Mouse (Mus musculus) embryonic facial prominence, embryonic 14.5 days (tissue): ENCODE measurements around the gene Cep104. TPM values are rescaled to one million over a fixed set of nuclear protein-coding genes. Genes with fewer than 3 reads are reported as not detected.

Experiments
- ATAC-seq: fragments of 200-750 bp; cut with Nextera tagmentation; 2 replicates; pipeline ENCODE4 v1.8.0; 2017; ENCODE audit warnings: low read depth, moderate number of reproducible peaks, moderate TSS enrichment
- DNase-seq: peaks from one replicate; pipeline ENCODE4 v3.0.0-alpha.2; 2015; ENCODE audit warnings: low spot score
- H3K27ac ChIP-seq: fragments of 300-500 bp; sonication (generic); replicated peaks from 2 replicates; pipeline ENCODE4 v1.5.1; 2014; ENCODE audit warnings: low read depth, mild to moderate bottlenecking, low read length, moderate library complexity
- H3K27me3 ChIP-seq: fragments of 300-500 bp; sonication (generic); replicated peaks from 2 replicates; pipeline ENCODE4 v1.6.1; 2014; ENCODE audit warnings: low read length; ENCODE audit not compliant: control insufficient read depth, insufficient read depth
- H3K36me3 ChIP-seq: fragments of 300-500 bp; sonication (generic); 2 replicates; pipeline ENCODE4 v1.6.1; 2014; ENCODE audit warnings: low read length, mixed read lengths; ENCODE audit not compliant: control insufficient read depth, insufficient read depth
- H3K4me1 ChIP-seq: fragments of 300-500 bp; sonication (generic); 2 replicates; pipeline ENCODE4 v1.6.1; 2014; ENCODE audit warnings: antibody characterized with exemption, low read length; ENCODE audit not compliant: control insufficient read depth, insufficient read depth
- H3K4me2 ChIP-seq: fragments of 300-500 bp; sonication (generic); 2 replicates; pipeline ENCODE4 v1.6.1; 2014; ENCODE audit warnings: low read depth, mild to moderate bottlenecking, low read length, moderate library complexity, mixed read lengths
- H3K4me3 ChIP-seq: fragments of 300-500 bp; sonication (generic); 2 replicates; pipeline ENCODE4 v1.5.1; 2014; ENCODE audit warnings: low read depth, mild to moderate bottlenecking, low read length
- H3K9ac ChIP-seq: fragments of 300-500 bp; sonication (generic); 2 replicates; pipeline ENCODE4 v1.6.1; 2014; ENCODE audit warnings: low read depth, mild to moderate bottlenecking, low read length, moderate library complexity, mixed read lengths
- H3K9me3 ChIP-seq: fragments of 300-500 bp; sonication (generic); 2 replicates; pipeline ENCODE4 v1.6.1; 2016; ENCODE audit warnings: low read length; ENCODE audit not compliant: control insufficient read depth
- WGBS: fragments of 180-500 bp; shearing (Covaris S2); extraction: QIAGEN DNeasy Blood & Tissue Kit; methylation state at CpG from one replicate; pipeline ENCODE4 v1.1.7; 2014; 5-methylcytosine and 5-hydroxymethylcytosine counted together
- polyA plus RNA-seq: library from polyadenylated mRNA; unstranded; fragments of >200 nt; fragmentation: Nextera tagmentation; extraction: Ambion mirVana; gene quantifications from 2 replicates; pipeline ENCODE4 v1.2.1, GENCODE M21; 2014

The Cep104 gene
- 14.2 and 15.2 TPM in 2 replicates for polyA plus RNA-seq

DNA sequence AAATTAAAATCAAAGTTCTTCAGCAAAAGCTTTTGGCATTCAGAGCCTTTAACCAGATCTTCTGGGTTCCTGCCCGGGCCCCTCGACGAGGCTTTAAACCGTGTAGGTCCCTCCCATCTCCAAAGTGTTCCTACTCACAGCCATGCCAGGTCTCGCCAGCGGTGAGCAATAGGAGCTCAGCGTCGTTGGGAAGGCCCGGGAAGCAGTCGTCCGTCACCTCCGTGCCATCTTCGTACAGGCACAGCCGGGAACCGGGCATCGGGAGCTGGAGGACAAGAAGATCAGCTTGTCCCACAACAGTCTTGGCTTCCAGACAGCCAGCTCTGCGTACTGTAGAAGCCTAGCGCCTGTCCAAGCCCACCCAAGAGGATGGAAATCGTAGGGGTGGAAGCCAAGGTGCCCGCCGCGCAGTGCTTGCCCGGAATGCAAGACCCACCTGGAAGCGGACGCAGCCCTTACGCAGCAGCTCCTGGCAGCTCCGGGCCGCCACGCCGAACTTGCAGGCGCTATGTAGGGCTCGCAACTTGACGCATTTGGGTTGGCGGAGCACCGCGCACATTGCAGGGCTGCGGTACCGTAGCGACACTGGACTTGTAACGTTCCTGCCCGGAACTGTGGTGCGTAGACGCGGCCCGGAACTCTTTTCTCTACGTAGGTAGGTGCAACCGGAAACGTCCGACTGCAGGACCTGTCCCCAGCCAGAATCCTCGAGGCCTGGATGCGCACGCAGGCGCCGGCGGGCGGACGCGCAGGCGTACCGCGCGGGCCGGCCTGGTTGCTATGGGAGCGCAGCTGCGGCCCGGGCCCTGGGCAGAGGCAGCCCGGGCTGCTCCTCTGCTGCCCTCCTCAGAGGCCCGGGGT lies at the start of gene Cep104, which contains the start of gene Dffb:
Gene Cep104 (plus strand): TSS at position 764 of the 861 bp plus-strand sequence.
Gene Dffb (minus strand): TSS at position 696 of the 861 bp plus-strand sequence.
- Histone ChIP-seq H3K27me3 (no peaks in the 10 kb centered on the region), H3K9me3 (no peaks in the 10 kb centered on the region), H3K27ac (peak within 1 kb of the TSS; percentile 63), H3K4me2 (peak within 1 kb of the TSS; percentile 90), H3K4me3 (peak within 1 kb of the TSS; percentile 98), H3K36me3 (peaks cover 32% of the 10 kb centered on the region), H3K9ac (peak within 1 kb of the TSS; percentile 91), H3K4me1 (peaks cover 9% of the 10 kb centered on the region)
- 2% methylated on average over 39 of the region's 68 CpGs for WGBS
- ATAC-seq (peak; percentile 99), DNase-seq (peak; percentile 97)

DNA sequence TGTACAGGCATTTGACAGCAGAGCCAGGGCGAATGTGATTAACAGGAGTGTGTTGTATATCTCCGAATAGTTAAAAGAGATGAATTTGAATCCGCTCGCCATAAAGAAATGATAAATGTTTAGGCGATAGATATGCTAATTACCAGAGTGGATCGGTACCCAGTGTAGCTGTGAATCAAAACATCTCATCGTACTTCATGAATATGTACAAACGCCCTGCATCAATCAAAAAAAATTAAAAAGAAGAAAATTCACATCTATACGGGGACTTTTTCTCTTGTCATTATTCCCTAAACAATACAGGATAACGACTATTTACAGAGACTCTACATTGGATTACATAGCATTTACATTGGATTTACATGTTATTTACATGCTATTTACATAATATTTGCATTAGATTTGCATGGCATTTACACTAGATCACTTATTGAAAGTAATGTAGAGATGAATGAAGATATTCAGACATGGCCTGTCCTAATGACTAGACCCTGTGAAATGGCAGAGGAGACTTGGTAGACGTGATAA lies 46.2 kb upstream of the Cep104 start:
- H3K4me2 ChIP-seq = no peak overlapping the region
- no peak overlapping the region for H3K27ac ChIP-seq
- no peaks in the 10 kb centered on the region for H3K36me3 ChIP-seq
- DNase-seq = no peak
- H3K9me3 ChIP-seq = no peaks in the 10 kb centered on the region
- no peak overlapping the region for H3K4me3 ChIP-seq
- ATAC-seq = no peak
- no peak overlapping the region for H3K9ac ChIP-seq
- no peaks in the 10 kb centered on the region for H3K27me3 ChIP-seq
- no peaks in the 10 kb centered on the region for H3K4me1 ChIP-seq
- WGBS = 89% methylated on average over 11 of the region's 11 CpGs

DNA sequence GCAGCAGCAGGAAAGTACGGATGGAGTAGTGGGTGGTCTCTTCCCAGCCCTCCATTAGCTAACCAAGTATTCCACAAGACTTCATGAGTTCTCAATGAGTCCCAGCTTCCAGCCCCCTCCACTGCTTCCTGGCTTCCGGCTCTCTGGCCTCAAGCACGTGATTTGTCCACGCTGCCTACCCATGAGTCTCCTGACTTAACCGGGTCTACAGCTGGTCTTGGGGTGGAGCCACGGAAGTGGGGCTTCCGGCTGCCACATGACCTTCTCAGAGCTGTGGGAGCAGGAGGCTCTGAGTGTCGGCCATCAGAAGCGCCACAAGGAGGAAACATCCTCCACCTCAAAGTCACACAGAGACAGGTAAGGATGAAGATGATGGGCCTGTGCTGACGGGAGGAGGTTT lies 45.6 kb upstream of the Cep104 start:
- Histone ChIP-seq H3K9me3 (no peaks in the 10 kb centered on the region), H3K27ac (no peak overlapping the region), H3K9ac (no peak overlapping the region), H3K4me3 (no peak overlapping the region), H3K4me2 (no peak overlapping the region), H3K4me1 (no peaks in the 10 kb centered on the region), H3K27me3 (no peaks in the 10 kb centered on the region), H3K36me3 (no peaks in the 10 kb centered on the region)
- DNase-seq (no peak), ATAC-seq (no peak)
- WGBS = 71% methylated on average over 10 of the region's 10 CpGs

DNA sequence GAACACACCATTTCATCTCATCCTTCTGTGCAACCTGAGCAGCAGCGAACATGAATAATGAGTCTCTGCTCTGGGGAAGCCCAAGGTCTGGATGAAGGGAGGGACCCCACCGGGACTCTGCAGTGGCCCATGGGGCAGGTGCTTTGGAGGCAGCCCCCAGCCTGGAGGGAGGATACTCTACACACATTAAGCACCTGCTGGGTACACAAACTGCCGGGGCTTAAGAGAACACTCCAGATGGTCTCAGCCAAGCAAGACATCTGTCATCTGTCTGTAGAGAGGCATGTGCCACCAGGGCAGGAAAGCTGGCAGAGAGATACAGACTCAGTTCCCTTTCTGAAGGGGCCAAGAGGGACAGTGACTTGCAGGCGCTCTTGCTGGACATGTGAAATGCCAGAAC lies 45.1 kb upstream of the Cep104 start:
- DNase-seq = no peak
- Histone ChIP-seq H3K4me1 (no peaks in the 10 kb centered on the region), H3K4me3 (no peak overlapping the region), H3K9me3 (no peaks in the 10 kb centered on the region), H3K4me2 (no peak overlapping the region), H3K36me3 (no peaks in the 10 kb centered on the region), H3K27ac (no peak overlapping the region), H3K9ac (no peak overlapping the region), H3K27me3 (no peaks in the 10 kb centered on the region)
- WGBS = 73% methylated on average over 4 of the region's 4 CpGs
- peak; percentile 77; the same call in 1 of the 2 replicates for ATAC-seq

DNA sequence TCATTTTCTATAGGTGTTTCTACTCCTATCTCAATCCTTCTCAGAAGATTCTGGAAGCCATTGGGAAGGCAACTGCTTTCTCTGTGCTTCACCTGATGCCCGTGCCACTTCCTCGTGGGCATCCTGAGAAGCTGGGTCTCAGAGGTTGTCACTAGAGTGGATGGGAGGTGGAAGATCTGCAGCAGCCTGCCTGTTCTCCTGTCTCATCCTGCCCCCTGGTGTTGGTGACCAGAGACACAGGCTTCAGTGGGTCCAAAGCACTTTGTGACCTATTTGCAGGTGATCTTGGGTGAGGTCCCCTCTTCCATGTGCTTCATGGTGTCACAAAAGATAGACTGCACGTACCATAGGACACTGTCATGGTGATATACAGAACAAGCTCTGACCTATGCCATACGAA lies 31.8 kb upstream of the Cep104 start:
- Histone ChIP-seq H3K9ac (no peak overlapping the region), H3K4me2 (no peak overlapping the region), H3K27me3 (no peaks in the 10 kb centered on the region; the same call in 1 of the 2 replicates), H3K4me3 (no peak overlapping the region), H3K4me1 (no peaks in the 10 kb centered on the region), H3K9me3 (no peaks in the 10 kb centered on the region), H3K27ac (no peak overlapping the region), H3K36me3 (no peaks in the 10 kb centered on the region)
- 60% methylated on average over 4 of the region's 4 CpGs for WGBS
- no peak for DNase-seq
- ATAC-seq = no peak

DNA sequence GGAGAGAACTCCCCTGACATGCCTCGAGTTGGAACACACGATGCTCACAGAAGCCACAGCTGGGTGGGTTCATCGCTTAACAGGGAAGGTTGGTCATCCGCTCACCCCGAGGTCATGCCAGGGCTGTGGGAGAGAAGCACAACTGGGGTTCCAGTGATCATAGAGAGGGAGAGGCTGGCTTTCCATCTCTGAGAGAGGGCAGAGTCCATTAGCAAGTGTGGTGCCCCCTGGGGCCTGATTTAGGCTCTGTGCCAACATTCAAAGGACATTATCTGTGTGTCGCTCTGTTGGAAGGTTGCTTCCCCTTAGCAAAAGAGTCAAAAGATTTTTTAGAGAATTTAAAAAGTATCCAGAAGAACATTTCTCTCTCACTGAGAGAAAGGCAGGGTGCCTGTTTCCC lies 30.7 kb upstream of the Cep104 start:
- Histone ChIP-seq H3K9me3 (no peaks in the 10 kb centered on the region), H3K27ac (no peak overlapping the region), H3K4me1 (no peaks in the 10 kb centered on the region), H3K4me3 (no peak overlapping the region), H3K27me3 (no peaks in the 10 kb centered on the region; the same call in 1 of the 2 replicates), H3K9ac (no peak overlapping the region), H3K4me2 (no peak overlapping the region), H3K36me3 (no peaks in the 10 kb centered on the region)
- ATAC-seq = 0 out of 2 replicates have a peak, but pooled peaks have one; percentile 14
- WGBS = 52% methylated on average over 6 of the region's 6 CpGs
- no peak for DNase-seq

DNA sequence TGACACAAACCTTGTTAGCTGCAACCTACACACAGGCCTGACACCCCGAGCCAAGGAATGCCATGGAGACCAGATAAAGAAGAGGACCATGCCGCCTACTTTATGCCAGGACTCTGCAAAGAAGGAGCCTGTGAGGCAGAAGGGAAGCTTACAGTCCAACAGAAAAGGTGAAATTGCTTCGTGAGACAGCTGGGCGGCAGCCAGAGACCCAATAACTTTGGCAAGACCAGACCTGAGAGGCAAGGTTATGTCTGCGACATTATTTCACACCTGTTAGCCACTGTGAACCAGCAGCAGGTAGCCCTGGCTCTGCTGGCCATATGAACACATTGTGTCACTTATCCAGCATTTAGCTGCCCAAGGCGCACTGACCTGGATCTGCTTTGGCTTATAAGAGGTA lies 29.3 kb upstream of the Cep104 start:
- H3K4me3 ChIP-seq = no peak overlapping the region
- 80% methylated on average over 6 of the region's 6 CpGs for WGBS
- no peaks in the 10 kb centered on the region for H3K4me1 ChIP-seq
- no peak overlapping the region for H3K27ac ChIP-seq
- H3K9me3 ChIP-seq = no peaks in the 10 kb centered on the region
- no peak overlapping the region for H3K4me2 ChIP-seq
- ATAC-seq (no peak), DNase-seq (no peak)
- no peaks in the 10 kb centered on the region; the same call in 1 of the 2 replicates for H3K27me3 ChIP-seq
- no peak overlapping the region for H3K9ac ChIP-seq
- H3K36me3 ChIP-seq = no peaks in the 10 kb centered on the region

DNA sequence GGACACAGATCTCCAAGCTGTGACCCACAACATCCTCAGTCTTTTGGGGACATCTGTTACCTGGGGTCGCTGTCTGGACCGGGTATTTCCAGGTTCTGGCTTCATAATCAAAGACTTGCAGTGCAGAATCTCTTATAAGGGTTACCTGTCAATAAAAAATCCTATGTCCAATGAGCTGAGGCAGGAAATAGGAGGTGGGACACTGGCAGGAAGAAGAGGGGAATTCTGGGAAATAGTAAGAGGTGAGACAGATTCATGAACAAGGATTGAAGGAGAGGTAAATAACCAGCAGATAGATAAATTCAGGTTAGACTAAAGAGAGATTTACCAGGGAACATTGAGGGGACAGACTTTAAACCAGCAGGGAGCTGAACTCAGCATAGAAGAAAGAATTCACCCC lies 24.6 kb upstream of the Cep104 start:
- peaks cover 8% of the 10 kb centered on the region for H3K27me3 ChIP-seq
- H3K9ac ChIP-seq = no peak overlapping the region
- H3K4me3 ChIP-seq = no peak overlapping the region
- no peaks in the 10 kb centered on the region for H3K36me3 ChIP-seq
- H3K9me3 ChIP-seq = no peaks in the 10 kb centered on the region
- DNase-seq (no peak), ATAC-seq (no peak)
- H3K4me1 ChIP-seq = peaks cover 16% of the 10 kb centered on the region
- H3K27ac ChIP-seq = no peak overlapping the region
- no peak overlapping the region for H3K4me2 ChIP-seq
- WGBS = 66% methylated on average over 2 of the region's 2 CpGs
